Mouse (Mus musculus): ENCODE data around the gene A730015C16Rik. TPM values are rescaled to one million over a fixed set of nuclear protein-coding genes. Genes with fewer than 3 reads are reported as not detected.

Gene A730015C16Rik
- 1.7 and 2.4 TPM in 2 replicates for polyA plus RNA-seq (2014; fragmentation: Nextera tagmentation; extraction: Ambion mirVana)

DNA sequence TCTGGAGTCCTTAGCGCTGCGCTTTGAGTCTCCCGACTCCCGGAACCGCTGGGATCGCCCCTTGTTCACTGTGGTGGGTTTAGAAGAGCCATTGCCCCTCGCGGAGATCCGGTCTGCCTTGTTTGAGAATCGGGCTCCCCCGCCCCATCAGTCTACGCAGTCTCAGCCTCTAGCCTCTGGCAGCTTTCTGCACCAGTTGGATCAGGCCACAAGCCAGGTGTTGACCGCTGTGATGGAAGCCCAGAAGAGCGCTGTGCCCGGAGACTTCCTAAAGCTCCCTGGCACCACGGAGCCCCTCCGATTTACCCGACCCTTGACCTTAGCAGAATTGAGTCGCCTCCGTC lies at the start of gene A730015C16Rik:
TSS of gene A730015C16Rik (minus strand) at position 115 of the 344 bp plus-strand sequence.
- DNase-seq (ENCODE audit: low spot score) (peak; percentile 56), ATAC-seq (replicated peaks; ENCODE audit: low FRiP score) (0 out of 2 replicates have a peak, but pooled peaks have one; percentile 10)
- Histone ChIP-seq H3K27ac (ENCODE audit: low read depth, low read length) (peak within 1 kb of the TSS; percentile 79), H3K36me3 (ENCODE audit: control insufficient read depth, insufficient read depth, low read length) (no peaks in the 10 kb centered on the region), H3K4me2 (ENCODE audit: low read depth, low read length, severe bottlenecking) (peak within 1 kb of the TSS; percentile 98), H3K27me3 (ENCODE audit: control insufficient read depth, insufficient read depth, low read length) (no peaks in the 10 kb centered on the region), H3K9me3 (ENCODE audit: control insufficient read depth, low read length) (no peaks in the 10 kb centered on the region), H3K4me1 (replicated peaks; ENCODE audit: control insufficient read depth, insufficient read depth, low read length) (peaks cover 6% of the 10 kb centered on the region; the same call in 1 of the 2 replicates), H3K4me3 (ENCODE audit: low read depth, low read length) (peak within 1 kb of the TSS; percentile 88), H3K9ac (ENCODE audit: low read length) (peak within 1 kb of the TSS; percentile 79)
- WGBS = 12% methylated on average over 20 of the region's 20 CpGs

DNA sequence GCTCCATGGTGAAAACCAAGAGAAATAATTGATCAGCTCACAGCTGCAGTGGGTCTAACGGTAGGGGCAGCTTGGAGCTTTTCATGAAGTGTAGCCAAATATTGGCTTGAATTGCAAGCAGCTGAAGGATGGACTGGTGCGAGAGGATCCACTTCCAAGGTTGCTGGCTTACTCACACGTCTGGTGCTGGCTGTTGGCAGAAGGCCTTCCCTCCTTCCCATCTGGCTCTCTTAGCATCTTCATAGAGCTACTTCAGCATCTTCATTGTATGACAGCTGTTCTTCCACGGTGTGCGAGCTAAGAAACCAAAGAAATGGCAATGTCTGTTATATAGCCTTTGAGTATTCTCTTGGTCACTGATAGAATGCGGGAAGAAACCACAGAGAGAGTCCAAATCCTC lies 42.5 kb upstream of the A730015C16Rik start:
- H3K9me3 ChIP-seq (ENCODE audit: control insufficient read depth, low read length) = no peaks in the 10 kb centered on the region
- no peaks in the 10 kb centered on the region for H3K4me1 ChIP-seq (replicated peaks; ENCODE audit: control insufficient read depth, insufficient read depth, low read length)
- no peak for ATAC-seq (replicated peaks; ENCODE audit: low FRiP score)
- no peaks in the 10 kb centered on the region for H3K27me3 ChIP-seq (ENCODE audit: control insufficient read depth, insufficient read depth, low read length)
- DNase-seq (ENCODE audit: low spot score) = no peak
- no peak overlapping the region for H3K27ac ChIP-seq (ENCODE audit: low read depth, low read length)
- H3K4me2 ChIP-seq (ENCODE audit: low read depth, low read length, severe bottlenecking) = no peak overlapping the region
- no peak overlapping the region for H3K4me3 ChIP-seq (ENCODE audit: low read depth, low read length)
- WGBS = 80% methylated on average over 6 of the region's 6 CpGs
- no peak overlapping the region for H3K9ac ChIP-seq (ENCODE audit: low read length)
- H3K36me3 ChIP-seq (ENCODE audit: control insufficient read depth, insufficient read depth, low read length) = no peaks in the 10 kb centered on the region

DNA sequence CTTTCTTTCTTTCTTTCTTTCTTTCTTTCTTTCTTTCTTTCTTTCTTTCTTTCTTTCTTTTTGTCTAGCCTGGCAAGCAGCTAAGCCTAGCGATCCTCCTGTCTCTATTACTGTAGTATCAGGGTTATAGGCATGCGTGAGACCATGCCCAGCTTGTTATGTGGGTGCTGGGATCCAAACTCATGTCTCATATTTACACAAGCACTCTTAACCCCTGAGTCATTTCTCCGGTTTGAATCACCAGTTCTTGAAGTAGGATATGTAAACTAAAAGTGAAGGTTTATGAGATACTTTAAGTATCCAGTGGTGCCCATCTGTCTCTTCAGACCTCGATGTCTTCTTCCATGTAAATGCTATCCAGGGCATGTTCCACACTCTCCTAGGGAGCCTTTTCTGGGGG lies 39.0 kb upstream of the A730015C16Rik start:
- Histone ChIP-seq H3K4me1 (replicated peaks; ENCODE audit: control insufficient read depth, insufficient read depth, low read length) (no peaks in the 10 kb centered on the region), H3K4me3 (ENCODE audit: low read depth, low read length) (no peak overlapping the region), H3K27ac (ENCODE audit: low read depth, low read length) (no peak overlapping the region), H3K9me3 (ENCODE audit: control insufficient read depth, low read length) (no peaks in the 10 kb centered on the region), H3K9ac (ENCODE audit: low read length) (no peak overlapping the region), H3K36me3 (ENCODE audit: control insufficient read depth, insufficient read depth, low read length) (no peaks in the 10 kb centered on the region), H3K4me2 (ENCODE audit: low read depth, low read length, severe bottlenecking) (no peak overlapping the region), H3K27me3 (ENCODE audit: control insufficient read depth, insufficient read depth, low read length) (no peaks in the 10 kb centered on the region)
- no peak for ATAC-seq (replicated peaks; ENCODE audit: low FRiP score)
- 93% methylated on average over 4 of the region's 4 CpGs for WGBS
- DNase-seq (ENCODE audit: low spot score) = no peak

- Histone ChIP-seq H3K27me3 (ENCODE audit: control insufficient read depth, insufficient read depth, low read length) (no peaks in the 10 kb centered on the region; the same call in 1 of the 2 replicates), H3K27ac (ENCODE audit: low read depth, low read length) (no peak overlapping the region), H3K4me1 (replicated peaks; ENCODE audit: control insufficient read depth, insufficient read depth, low read length) (no peaks in the 10 kb centered on the region), H3K4me2 (ENCODE audit: low read depth, low read length, severe bottlenecking) (no peak overlapping the region), H3K9me3 (ENCODE audit: control insufficient read depth, low read length) (no peaks in the 10 kb centered on the region), H3K36me3 (ENCODE audit: control insufficient read depth, insufficient read depth, low read length) (no peaks in the 10 kb centered on the region), H3K4me3 (ENCODE audit: low read depth, low read length) (no peak overlapping the region), H3K9ac (ENCODE audit: low read length) (no peak overlapping the region)
- DNase-seq (ENCODE audit: low spot score) = no peak
- no peak for ATAC-seq (replicated peaks; ENCODE audit: low FRiP score)
- 60% methylated on average over 13 of the region's 13 CpGs for WGBS
Measured at GRCm38 (mm10) chr4:108883815-108884214, 35.4 kb upstream of the A730015C16Rik start.

- no peaks in the 10 kb centered on the region for H3K9me3 ChIP-seq (ENCODE audit: control insufficient read depth, low read length)
- H3K27me3 ChIP-seq (ENCODE audit: control insufficient read depth, insufficient read depth, low read length) = no peaks in the 10 kb centered on the region; the same call in 1 of the 2 replicates
- peak within 1 kb of the TSS; percentile 55 for H3K4me3 ChIP-seq (ENCODE audit: low read depth, low read length)
- H3K4me1 ChIP-seq (replicated peaks; ENCODE audit: control insufficient read depth, insufficient read depth, low read length) = no peaks in the 10 kb centered on the region
- peak within 1 kb of the TSS; percentile 71 for H3K9ac ChIP-seq (ENCODE audit: low read length)
- no peak within 1 kb of the TSS for H3K27ac ChIP-seq (ENCODE audit: low read depth, low read length)
- peak; percentile 87 for DNase-seq (ENCODE audit: low spot score)
- peak; percentile 92 for ATAC-seq (replicated peaks; ENCODE audit: low FRiP score)
- no peaks in the 10 kb centered on the region for H3K36me3 ChIP-seq (ENCODE audit: control insufficient read depth, insufficient read depth, low read length)
- WGBS = under 1% methylated on average over 46 of the region's 46 CpGs
- peak within 1 kb of the TSS; percentile 97 for H3K4me2 ChIP-seq (ENCODE audit: low read depth, low read length, severe bottlenecking)
Measured at GRCm38 (mm10) chr4:108878963-108879822, 30.8 kb upstream of the A730015C16Rik start, which contains the start of gene Rab3b. Gene Rab3b, plus strand, starts transcription at chr4:108879063.

- Histone ChIP-seq H3K9me3 (ENCODE audit: control insufficient read depth, low read length) (no peaks in the 10 kb centered on the region), H3K9ac (ENCODE audit: low read length) (no peak overlapping the region), H3K4me2 (ENCODE audit: low read depth, low read length, severe bottlenecking) (no peak overlapping the region), H3K27me3 (ENCODE audit: control insufficient read depth, insufficient read depth, low read length) (no peaks in the 10 kb centered on the region; the same call in 1 of the 2 replicates), H3K27ac (ENCODE audit: low read depth, low read length) (no peak overlapping the region), H3K4me1 (replicated peaks; ENCODE audit: control insufficient read depth, insufficient read depth, low read length) (no peaks in the 10 kb centered on the region), H3K4me3 (ENCODE audit: low read depth, low read length) (no peak overlapping the region), H3K36me3 (ENCODE audit: control insufficient read depth, insufficient read depth, low read length) (no peaks in the 10 kb centered on the region)
- ATAC-seq (replicated peaks; ENCODE audit: low FRiP score) = no peak
- 84% methylated on average over 6 of the region's 6 CpGs for WGBS
- DNase-seq (ENCODE audit: low spot score) = no peak
Measured at GRCm38 (mm10) chr4:108877901-108878300, 29.5 kb upstream of the A730015C16Rik start.

DNA sequence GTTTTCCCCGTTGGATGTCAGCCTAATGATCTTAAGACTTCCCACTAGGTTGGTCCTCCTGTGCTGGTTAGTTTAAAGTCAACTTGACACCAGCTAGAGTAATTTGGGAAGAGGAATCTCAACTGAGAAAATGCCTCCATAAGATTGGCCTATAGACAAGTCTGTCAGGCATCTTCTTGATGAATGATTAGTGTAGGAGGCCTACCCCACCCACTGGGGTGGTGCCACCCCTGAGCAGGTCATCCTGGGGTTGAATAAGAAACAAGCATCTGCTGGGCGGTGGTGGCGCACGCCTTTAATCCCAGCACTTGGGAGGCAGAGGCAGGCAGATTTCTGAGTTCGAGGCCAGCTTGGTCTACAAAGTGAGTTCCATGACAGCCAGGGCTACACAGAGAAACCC lies 25.3 kb upstream of the A730015C16Rik start:
- 94% methylated on average over 5 of the region's 5 CpGs for WGBS
- Histone ChIP-seq H3K4me3 (ENCODE audit: low read depth, low read length) (no peak overlapping the region), H3K27ac (ENCODE audit: low read depth, low read length) (no peak overlapping the region), H3K4me1 (replicated peaks; ENCODE audit: control insufficient read depth, insufficient read depth, low read length) (no peaks in the 10 kb centered on the region), H3K4me2 (ENCODE audit: low read depth, low read length, severe bottlenecking) (no peak overlapping the region), H3K9me3 (ENCODE audit: control insufficient read depth, low read length) (no peaks in the 10 kb centered on the region), H3K27me3 (ENCODE audit: control insufficient read depth, insufficient read depth, low read length) (no peaks in the 10 kb centered on the region), H3K36me3 (ENCODE audit: control insufficient read depth, insufficient read depth, low read length) (no peaks in the 10 kb centered on the region), H3K9ac (ENCODE audit: low read length) (no peak overlapping the region)
- ATAC-seq (replicated peaks; ENCODE audit: low FRiP score) = no peak
- DNase-seq (ENCODE audit: low spot score) = no peak

- ATAC-seq (replicated peaks; ENCODE audit: low FRiP score) (0 out of 2 replicates have a peak, but pooled peaks have one; percentile 67), DNase-seq (ENCODE audit: low spot score) (peak; percentile 87)
- no peaks in the 10 kb centered on the region for H3K27me3 ChIP-seq (ENCODE audit: control insufficient read depth, insufficient read depth, low read length)
- H3K4me1 ChIP-seq (replicated peaks; ENCODE audit: control insufficient read depth, insufficient read depth, low read length) = no peaks in the 10 kb centered on the region
- H3K9ac ChIP-seq (ENCODE audit: low read length) = no peak overlapping the region
- no peak overlapping the region for H3K4me3 ChIP-seq (ENCODE audit: low read depth, low read length)
- H3K36me3 ChIP-seq (ENCODE audit: control insufficient read depth, insufficient read depth, low read length) = no peaks in the 10 kb centered on the region
- H3K4me2 ChIP-seq (ENCODE audit: low read depth, low read length, severe bottlenecking) = no peak overlapping the region
- H3K9me3 ChIP-seq (ENCODE audit: control insufficient read depth, low read length) = no peaks in the 10 kb centered on the region
- no peak overlapping the region for H3K27ac ChIP-seq (ENCODE audit: low read depth, low read length)
- 35% methylated on average over 10 of the region's 10 CpGs for WGBS
Measured at GRCm38 (mm10) chr4:108869730-108870374, 21.4 kb upstream of the A730015C16Rik start.

Measured in forebrain, embryonic 11.5 days (tissue).